In genomic region chr3:103627661-103628060, GRCm38 (mm10) we compare ENCODE assay signal across 25 mouse cellular contexts. TPM values are rescaled to one million over a fixed set of nuclear protein-coding genes. Genes with fewer than 3 reads are reported as not detected.
A peak's percentile ranks its signal among the peaks of the same experiment; 100 is the strongest.
DNase-seq lines count a peak whose midpoint lies in the region; ATAC-seq lines count a peak whose summit lies in the region.
"Had no signal": no experiment of that assay in that cellular context is flagged by ENCODE, and none has a peak within 500 bp of the region (broad histone marks: within the 10 kb centered on the region; RNA-seq: fewer than 3 reads in every experiment).

No protein-coding gene starts in this region.

- no peaks in the 10 kb centered on the region; the same call in 1 of the 2 replicates for H3K27me3 ChIP-seq in heart, embryonic 12.5 days (replicated peaks)
- H3K27me3 ChIP-seq: CH12.LX; embryonic facial prominence, embryonic 12.5 days; forebrain, embryonic 13.5 days; forebrain, embryonic 15.5 days; Patski had no signal

- ATAC-seq in heart, embryonic 12.5 days (ENCODE audit: insufficient number of reproducible peaks, low FRiP score) = no peak
- ATAC-seq: activated CD4-positive, CD25-positive, alpha-beta regulatory T cell, adult 4 months; CD4-positive, CD25-positive, alpha-beta regulatory T cell, adult 4 months; forebrain, embryonic 13.5 days; forebrain, embryonic 15.5 days; Patski had no signal

- no peak overlapping the region for H3K27ac ChIP-seq in heart, embryonic 12.5 days (ENCODE audit: poor library complexity, severe bottlenecking)
- H3K27ac ChIP-seq: embryonic facial prominence, embryonic 10.5 days; embryonic facial prominence, embryonic 12.5 days; forebrain, embryonic 13.5 days; forebrain, embryonic 15.5 days had no signal

- WGBS in heart, embryonic 12.5 days = 82% methylated on average over 3 of the region's 3 CpGs

- H3K9me3 ChIP-seq in heart, embryonic 12.5 days (replicated peaks) = 0 out of 2 replicates have a peak, but pooled peaks cover 3% of the 10 kb centered on the region
- H3K9me3 ChIP-seq: embryonic facial prominence, embryonic 10.5 days; embryonic facial prominence, embryonic 12.5 days; forebrain, embryonic 13.5 days; forebrain, embryonic 15.5 days; G1E had no signal

- DNase-seq in gastrocnemius, adult 18-20 months (ENCODE audit: low spot score) = peak; percentile 28
- DNase-seq in gastrocnemius, postnatal 25 days = no peak
- DNase-seq in heart, adult 8-10 months (ENCODE audit: low spot score) = peak; percentile 28
- DNase-seq in skeletal muscle tissue, adult 2 months (ENCODE audit: low read depth, low spot score) = peak; percentile 29
- DNase-seq: adrenal gland, adult 8-10 months; adrenal gland, postnatal 14 days; adrenal gland, postnatal 36 days; B cell, adult 2 months; cerebellum, adult 11-12 months; cerebellum, adult 2 months; cerebellum, adult 9-10 months; cerebellum, postnatal 10 days; cerebellum, postnatal 25 days had no signal

- H3K4me3 ChIP-seq in heart, embryonic 12.5 days = no peak overlapping the region
- H3K4me3 ChIP-seq: embryonic facial prominence, embryonic 10.5 days; embryonic facial prominence, embryonic 12.5 days; forebrain, embryonic 13.5 days; forebrain, embryonic 15.5 days had no signal

- no peak overlapping the region for H3K4me2 ChIP-seq in heart, embryonic 12.5 days
- H3K4me2 ChIP-seq: embryonic facial prominence, embryonic 12.5 days; forebrain, embryonic 13.5 days; forebrain, embryonic 15.5 days had no signal

- H3K36me3 ChIP-seq in heart, embryonic 12.5 days = no peaks in the 10 kb centered on the region
- H3K36me3 ChIP-seq: embryonic facial prominence, embryonic 10.5 days; embryonic facial prominence, embryonic 12.5 days; forebrain, embryonic 15.5 days; G1E had no signal

- H3K4me1 ChIP-seq in heart, embryonic 12.5 days (replicated peaks) = 0 out of 2 replicates have a peak, but pooled peaks cover 7% of the 10 kb centered on the region
- H3K4me1 ChIP-seq: embryonic facial prominence, embryonic 10.5 days; embryonic facial prominence, embryonic 12.5 days had no signal

- no peak overlapping the region for H3K9ac ChIP-seq in heart, embryonic 12.5 days
- H3K9ac ChIP-seq: embryonic facial prominence, embryonic 12.5 days; forebrain, embryonic 13.5 days; forebrain, embryonic 15.5 days had no signal

RNA-seq across cellular contexts. Expression of gene Atg4a-ps, which starts 18.2 kb away (rescaled TPM):
- total RNA-seq in gastrocnemius, adult 18-20 months (2021) = 1 to 10 TPM in 1 of 2 experiments, under 1 TPM in 1; 0.26 to 4.5 TPM
- total RNA-seq in gastrocnemius, postnatal 25 days (2021) = 1 to 10 TPM in 1 of 2 experiments, not detected in 1; 4.3 TPM
- total RNA-seq in heart, adult 8-10 months (2022) = 1 to 10 TPM in 2 of 4 experiments, not detected in 2; 2.1 to 3.1 TPM
- polyA plus RNA-seq in heart, embryonic 12.5 days (2016; fragmentation: Nextera tagmentation; extraction: Ambion mirVana) = not detected in 2 replicates
- polyA plus RNA-seq: forebrain, embryonic 11.5 days; forebrain, embryonic 15.5 days; G1E had no signal

RNA-seq across cellular contexts. Expression of gene Syt6, which starts 52.6 kb away (rescaled TPM):
- total RNA-seq in gastrocnemius, adult 18-20 months (2021) = not detected
- not detected for total RNA-seq in gastrocnemius, postnatal 25 days (2021)
- total RNA-seq in heart, adult 8-10 months (2022) = not detected
- polyA plus RNA-seq in heart, embryonic 12.5 days (2016; fragmentation: Nextera tagmentation; extraction: Ambion mirVana) = 0.11 and 0.21 TPM in 2 replicates
- total RNA-seq: adrenal gland, adult 18-20 months; adrenal gland, adult 8-10 months; adrenal gland, postnatal 14 days; adrenal gland, postnatal 36 days; CH12.LX had no signal
- polyA plus RNA-seq: activated CD4-positive, CD25-positive, alpha-beta regulatory T cell, adult 4 months; CD4-positive, CD25-positive, alpha-beta regulatory T cell, adult 4 months; G1E; Patski had no signal
